Mouse (Mus musculus): Measurements from ENCODE around the gene Scn8a. TPM values are rescaled to one million over a fixed set of nuclear protein-coding genes. Genes with fewer than 3 reads are reported as not detected.

The Scn8a gene
- polyA plus RNA-seq, 1 experiment from 2014 or later: 19.0 TPM

DNA sequence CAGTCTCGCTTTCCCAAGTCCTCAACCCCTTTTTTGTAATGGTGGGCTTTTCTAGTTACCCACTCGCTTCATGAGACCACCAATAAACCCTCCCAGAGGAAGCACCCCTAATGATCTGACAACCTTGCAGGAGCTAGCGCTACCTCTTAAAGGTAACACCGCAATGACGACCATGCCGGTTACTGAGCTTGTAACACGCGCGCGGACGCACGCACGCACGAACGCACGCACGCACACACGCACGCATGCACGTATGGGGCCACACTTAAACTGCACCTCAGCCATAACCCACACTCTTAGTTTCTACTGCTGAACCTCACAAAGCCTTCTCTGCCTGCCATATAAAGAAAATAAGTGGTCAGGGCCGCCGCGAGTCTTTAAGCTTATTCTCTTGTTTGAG, 26.8 kb downstream of the Scn8a start:
- H3K4me2 ChIP-seq (ENCODE audit: low read length): no peak overlapping the region
- H3K9ac ChIP-seq (replicated peaks; ENCODE audit: low read length): no peak overlapping the region
- 0 out of 2 replicates have a peak, but pooled peaks cover 6% of the 10 kb centered on the region for H3K36me3 ChIP-seq (ENCODE audit: control insufficient read depth, insufficient read depth, low read length)
- peaks cover 2% of the 10 kb centered on the region; the same call in 1 of the 2 replicates for H3K4me1 ChIP-seq (ENCODE audit: control insufficient read depth, insufficient read depth, low read length)
- WGBS: 98% methylated on average over 23 of the region's 23 CpGs
- no peak overlapping the region for H3K4me3 ChIP-seq (replicated peaks; ENCODE audit: low read depth, low read length)
- DNase-seq: no peak
- H3K27ac ChIP-seq (replicated peaks; ENCODE audit: low read depth, low read length): no peak overlapping the region
- no peak for ATAC-seq (ENCODE audit: low FRiP score, low TSS enrichment)
- H3K9me3 ChIP-seq (ENCODE audit: control insufficient read depth, low read length): 0 out of 2 replicates have a peak, but pooled peaks cover 4% of the 10 kb centered on the region
- H3K27me3 ChIP-seq (ENCODE audit: control insufficient read depth, insufficient read depth, low read length): no peaks in the 10 kb centered on the region

DNA sequence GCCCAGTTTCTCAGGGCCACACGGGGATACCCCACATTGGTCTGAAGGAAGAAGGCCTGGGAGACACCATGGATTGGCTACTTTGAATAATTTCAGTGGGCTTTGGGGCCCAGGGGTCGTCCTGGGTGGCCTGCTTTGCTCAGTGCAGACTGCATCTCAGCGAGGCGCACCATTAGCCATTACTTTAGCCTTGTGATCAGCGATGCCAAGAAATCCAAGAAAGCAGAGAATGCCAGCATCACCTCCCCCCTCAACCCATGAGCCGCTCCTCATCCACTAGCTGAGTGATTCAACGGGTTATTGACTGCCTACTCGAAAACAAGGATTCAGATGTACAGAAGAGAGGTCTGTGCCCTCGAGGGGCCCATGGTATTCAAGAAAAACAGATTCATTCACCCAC, 34.2 kb downstream of the Scn8a start:
- Histone ChIP-seq H3K27ac (replicated peaks; ENCODE audit: low read depth, low read length) (no peak overlapping the region), H3K27me3 (ENCODE audit: control insufficient read depth, insufficient read depth, low read length) (no peaks in the 10 kb centered on the region), H3K9ac (replicated peaks; ENCODE audit: low read length) (no peak overlapping the region), H3K36me3 (ENCODE audit: control insufficient read depth, insufficient read depth, low read length) (0 out of 2 replicates have a peak, but pooled peaks cover 2% of the 10 kb centered on the region), H3K4me1 (ENCODE audit: control insufficient read depth, insufficient read depth, low read length) (no peaks in the 10 kb centered on the region), H3K4me2 (ENCODE audit: low read length) (no peak overlapping the region), H3K9me3 (ENCODE audit: control insufficient read depth, low read length) (no peaks in the 10 kb centered on the region), H3K4me3 (replicated peaks; ENCODE audit: low read depth, low read length) (no peak overlapping the region)
- DNase-seq (peak; percentile 21), ATAC-seq (ENCODE audit: low FRiP score, low TSS enrichment) (no peak)
- WGBS: 54% methylated on average over 9 of the region's 9 CpGs

DNA sequence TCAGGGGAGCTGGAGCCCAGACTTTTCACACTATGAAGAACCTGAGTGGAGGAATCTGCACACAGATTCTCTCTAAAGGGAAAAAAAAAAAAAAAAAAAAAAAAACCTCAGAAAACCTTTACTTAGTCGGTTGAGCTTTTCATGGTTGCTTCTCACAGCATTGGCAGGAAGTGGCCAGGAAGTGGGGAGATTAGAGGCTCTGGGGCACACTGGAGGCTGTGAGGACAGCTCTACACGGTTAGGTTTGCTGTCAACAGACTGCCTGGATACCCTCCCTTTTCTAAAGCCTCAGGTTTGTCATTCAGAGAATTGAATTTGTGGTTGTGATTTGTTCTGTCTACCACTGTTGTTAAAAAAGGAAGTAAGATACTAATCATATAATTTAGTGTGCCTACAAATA, 35.3 kb downstream of the Scn8a start:
- H3K4me3 ChIP-seq (replicated peaks; ENCODE audit: low read depth, low read length): no peak overlapping the region
- H3K36me3 ChIP-seq (ENCODE audit: control insufficient read depth, insufficient read depth, low read length): 0 out of 2 replicates have a peak, but pooled peaks cover 2% of the 10 kb centered on the region
- no peak for ATAC-seq (ENCODE audit: low FRiP score, low TSS enrichment)
- no peak overlapping the region for H3K9ac ChIP-seq (replicated peaks; ENCODE audit: low read length)
- WGBS: 29% methylated on average over 2 of the region's 2 CpGs
- H3K9me3 ChIP-seq (ENCODE audit: control insufficient read depth, low read length): no peaks in the 10 kb centered on the region
- no peak overlapping the region for H3K27ac ChIP-seq (replicated peaks; ENCODE audit: low read depth, low read length)
- no peak for DNase-seq
- no peaks in the 10 kb centered on the region for H3K27me3 ChIP-seq (ENCODE audit: control insufficient read depth, insufficient read depth, low read length)
- peaks cover 10% of the 10 kb centered on the region for H3K4me1 ChIP-seq (ENCODE audit: control insufficient read depth, insufficient read depth, low read length)
- no peak overlapping the region for H3K4me2 ChIP-seq (ENCODE audit: low read length)

DNA sequence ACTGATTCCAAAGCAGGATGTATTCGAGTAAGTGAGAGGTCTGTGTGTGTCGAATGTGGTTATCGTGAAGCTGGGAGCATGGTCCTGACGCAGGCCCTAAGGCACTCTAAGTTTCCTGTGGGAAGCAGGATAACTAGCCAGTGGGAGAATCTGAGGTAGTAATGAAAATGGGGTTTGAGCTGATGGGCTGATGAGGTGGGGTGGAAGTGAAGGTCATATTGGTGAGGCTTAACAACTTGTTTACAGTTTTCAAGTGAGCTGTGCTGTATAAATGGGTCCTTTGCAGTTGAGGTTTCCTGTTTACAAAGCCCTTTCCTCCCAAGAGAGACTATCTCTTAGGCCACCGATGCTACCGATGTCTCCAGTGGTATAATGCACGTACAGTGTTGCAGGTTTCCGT, 36.1 kb downstream of the Scn8a start:
- no peak overlapping the region for H3K27ac ChIP-seq (replicated peaks; ENCODE audit: low read depth, low read length)
- no peaks in the 10 kb centered on the region for H3K36me3 ChIP-seq (ENCODE audit: control insufficient read depth, insufficient read depth, low read length)
- WGBS: 85% methylated on average over 8 of the region's 8 CpGs
- no peaks in the 10 kb centered on the region for H3K9me3 ChIP-seq (ENCODE audit: control insufficient read depth, low read length)
- H3K27me3 ChIP-seq (ENCODE audit: control insufficient read depth, insufficient read depth, low read length): no peaks in the 10 kb centered on the region
- H3K4me1 ChIP-seq (ENCODE audit: control insufficient read depth, insufficient read depth, low read length): peaks cover 17% of the 10 kb centered on the region
- ATAC-seq (ENCODE audit: low FRiP score, low TSS enrichment) (no peak), DNase-seq (no peak)
- no peak overlapping the region for H3K9ac ChIP-seq (replicated peaks; ENCODE audit: low read length)
- no peak overlapping the region for H3K4me3 ChIP-seq (replicated peaks; ENCODE audit: low read depth, low read length)
- no peak overlapping the region for H3K4me2 ChIP-seq (ENCODE audit: low read length)

DNA sequence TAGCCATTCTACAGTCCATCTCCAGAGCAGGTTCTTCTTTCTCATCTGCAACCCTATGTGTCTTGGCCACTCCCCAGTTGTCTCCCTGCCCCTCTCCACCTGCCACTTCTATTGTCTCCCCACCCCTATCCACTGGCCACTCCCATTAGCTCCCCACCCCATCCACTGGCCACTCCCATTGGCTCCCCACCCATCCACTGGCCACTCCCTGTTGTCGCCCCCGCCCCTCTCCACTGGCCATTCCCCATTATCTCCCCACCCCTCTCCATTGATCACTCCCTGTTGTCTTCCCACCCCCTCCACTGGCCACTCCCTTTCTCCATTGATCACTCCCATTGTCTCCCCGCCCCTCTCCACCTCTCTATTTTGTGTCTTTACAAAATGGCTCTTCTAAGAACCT, 39.2 kb downstream of the Scn8a start:
- Histone ChIP-seq H3K9ac (replicated peaks; ENCODE audit: low read length) (no peak overlapping the region), H3K27ac (replicated peaks; ENCODE audit: low read depth, low read length) (peak overlapping the region; percentile 75), H3K36me3 (ENCODE audit: control insufficient read depth, insufficient read depth, low read length) (no peaks in the 10 kb centered on the region), H3K4me3 (replicated peaks; ENCODE audit: low read depth, low read length) (no peak overlapping the region), H3K27me3 (ENCODE audit: control insufficient read depth, insufficient read depth, low read length) (no peaks in the 10 kb centered on the region), H3K4me2 (ENCODE audit: low read length) (no peak overlapping the region), H3K4me1 (ENCODE audit: control insufficient read depth, insufficient read depth, low read length) (peaks cover 21% of the 10 kb centered on the region), H3K9me3 (ENCODE audit: control insufficient read depth, low read length) (no peaks in the 10 kb centered on the region)
- WGBS: 51% methylated on average over 3 of the region's 3 CpGs
- no peak for DNase-seq
- no peak for ATAC-seq (ENCODE audit: low FRiP score, low TSS enrichment)

DNA sequence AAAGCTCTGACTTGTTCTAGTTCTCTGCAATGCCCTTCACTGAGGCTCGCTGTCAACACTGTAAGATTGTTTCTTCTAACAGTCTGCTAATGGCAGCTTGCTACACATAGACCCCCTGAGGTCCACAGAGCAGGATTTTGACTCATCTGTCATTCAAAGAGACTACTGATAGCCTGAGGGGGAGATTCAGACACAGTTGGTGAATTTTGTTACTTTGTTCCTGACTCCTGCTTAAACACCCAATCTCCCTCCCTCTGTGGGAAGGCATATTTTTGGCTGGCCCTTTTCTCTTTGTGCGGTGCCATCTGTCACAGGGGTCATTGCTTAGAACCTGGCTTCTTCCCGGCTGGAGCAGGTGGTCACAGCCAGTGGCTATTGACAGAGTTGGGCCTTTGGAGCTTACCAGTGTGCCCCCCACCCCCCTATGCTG, 40.1 kb downstream of the Scn8a start:
- peaks cover 23% of the 10 kb centered on the region for H3K4me1 ChIP-seq (ENCODE audit: control insufficient read depth, insufficient read depth, low read length)
- ATAC-seq (ENCODE audit: low FRiP score, low TSS enrichment) (peak; percentile 67; the same call in 1 of the 2 replicates), DNase-seq (peak; percentile 82)
- peak overlapping the region; percentile 75 for H3K27ac ChIP-seq (replicated peaks; ENCODE audit: low read depth, low read length)
- H3K4me3 ChIP-seq (replicated peaks; ENCODE audit: low read depth, low read length): no peak overlapping the region
- no peaks in the 10 kb centered on the region for H3K36me3 ChIP-seq (ENCODE audit: control insufficient read depth, insufficient read depth, low read length)
- H3K27me3 ChIP-seq (ENCODE audit: control insufficient read depth, insufficient read depth, low read length): no peaks in the 10 kb centered on the region
- H3K4me2 ChIP-seq (ENCODE audit: low read length): no peak overlapping the region
- no peaks in the 10 kb centered on the region for H3K9me3 ChIP-seq (ENCODE audit: control insufficient read depth, low read length)
- WGBS: 3% methylated on average over 3 of the region's 3 CpGs
- no peak overlapping the region for H3K9ac ChIP-seq (replicated peaks; ENCODE audit: low read length)

DNA sequence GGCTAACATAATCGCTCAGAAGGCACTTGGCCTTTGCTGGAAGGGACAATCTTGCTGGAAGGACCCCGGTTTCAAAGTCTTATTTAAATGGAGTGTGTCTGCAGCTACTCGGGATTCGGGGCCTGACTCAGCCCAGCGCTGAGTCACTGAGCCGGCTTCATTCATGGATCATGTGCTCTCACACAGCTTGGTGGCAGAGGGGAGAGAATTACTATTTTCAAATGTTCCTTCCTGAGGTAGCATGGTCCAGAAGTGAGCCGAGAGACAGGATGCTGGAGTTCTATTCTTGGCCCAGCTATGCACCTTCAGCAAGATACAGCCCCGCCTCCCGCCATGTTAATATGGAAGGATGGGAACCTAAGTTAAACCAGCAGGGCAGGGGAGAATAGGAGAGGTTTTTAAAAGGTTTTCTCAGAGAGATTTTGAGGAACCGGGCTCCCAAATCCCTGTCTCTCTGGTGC, 40.8 kb downstream of the Scn8a start:
- Histone ChIP-seq H3K27me3 (ENCODE audit: control insufficient read depth, insufficient read depth, low read length) (no peaks in the 10 kb centered on the region), H3K4me1 (ENCODE audit: control insufficient read depth, insufficient read depth, low read length) (peaks cover 26% of the 10 kb centered on the region), H3K4me3 (replicated peaks; ENCODE audit: low read depth, low read length) (no peak overlapping the region), H3K27ac (replicated peaks; ENCODE audit: low read depth, low read length) (peak overlapping the region; percentile 75), H3K9me3 (ENCODE audit: control insufficient read depth, low read length) (no peaks in the 10 kb centered on the region), H3K9ac (replicated peaks; ENCODE audit: low read length) (no peak overlapping the region), H3K4me2 (ENCODE audit: low read length) (no peak overlapping the region), H3K36me3 (ENCODE audit: control insufficient read depth, insufficient read depth, low read length) (no peaks in the 10 kb centered on the region)
- ATAC-seq (ENCODE audit: low FRiP score, low TSS enrichment) (no peak), DNase-seq (peak; percentile 63)
- 32% methylated on average over 10 of the region's 10 CpGs for WGBS

DNA sequence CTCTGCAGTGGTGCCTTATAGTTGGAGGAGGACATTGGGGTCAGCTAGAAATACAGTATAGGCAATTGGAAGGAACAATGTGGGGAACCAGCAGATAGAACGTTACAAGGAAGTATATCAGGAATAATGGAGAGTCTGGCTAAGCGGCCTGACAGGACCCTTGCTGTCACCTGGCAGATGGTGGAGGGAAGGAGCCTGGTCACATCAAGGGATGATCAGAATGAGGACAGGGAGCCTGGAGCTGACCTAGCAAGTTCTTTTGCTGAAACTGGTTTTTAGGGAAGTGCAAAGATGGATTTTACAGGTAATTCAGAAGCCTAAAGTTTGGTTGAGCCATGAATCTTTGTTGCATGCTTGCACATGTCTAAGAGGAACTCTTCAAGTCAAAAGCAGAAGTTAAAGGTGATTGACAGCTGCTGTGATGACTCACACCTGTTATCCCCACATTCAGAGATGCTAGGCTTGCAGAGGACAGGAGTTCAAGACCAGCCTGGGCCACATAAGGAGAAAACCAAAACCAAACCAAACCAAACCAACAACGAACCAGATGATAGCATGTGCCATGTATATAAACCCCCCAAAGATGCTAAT, 43.1 kb downstream of the Scn8a start:
- peaks cover 26% of the 10 kb centered on the region for H3K4me1 ChIP-seq (ENCODE audit: control insufficient read depth, insufficient read depth, low read length)
- 90% methylated on average over 3 of the region's 3 CpGs for WGBS
- no peak overlapping the region for H3K4me2 ChIP-seq (ENCODE audit: low read length)
- no peak overlapping the region for H3K4me3 ChIP-seq (replicated peaks; ENCODE audit: low read depth, low read length)
- H3K27me3 ChIP-seq (ENCODE audit: control insufficient read depth, insufficient read depth, low read length): no peaks in the 10 kb centered on the region
- DNase-seq (no peak), ATAC-seq (ENCODE audit: low FRiP score, low TSS enrichment) (no peak)
- H3K9me3 ChIP-seq (ENCODE audit: control insufficient read depth, low read length): no peaks in the 10 kb centered on the region
- no peak overlapping the region for H3K9ac ChIP-seq (replicated peaks; ENCODE audit: low read length)
- H3K36me3 ChIP-seq (ENCODE audit: control insufficient read depth, insufficient read depth, low read length): no peaks in the 10 kb centered on the region
- H3K27ac ChIP-seq (replicated peaks; ENCODE audit: low read depth, low read length): no peak overlapping the region

DNA sequence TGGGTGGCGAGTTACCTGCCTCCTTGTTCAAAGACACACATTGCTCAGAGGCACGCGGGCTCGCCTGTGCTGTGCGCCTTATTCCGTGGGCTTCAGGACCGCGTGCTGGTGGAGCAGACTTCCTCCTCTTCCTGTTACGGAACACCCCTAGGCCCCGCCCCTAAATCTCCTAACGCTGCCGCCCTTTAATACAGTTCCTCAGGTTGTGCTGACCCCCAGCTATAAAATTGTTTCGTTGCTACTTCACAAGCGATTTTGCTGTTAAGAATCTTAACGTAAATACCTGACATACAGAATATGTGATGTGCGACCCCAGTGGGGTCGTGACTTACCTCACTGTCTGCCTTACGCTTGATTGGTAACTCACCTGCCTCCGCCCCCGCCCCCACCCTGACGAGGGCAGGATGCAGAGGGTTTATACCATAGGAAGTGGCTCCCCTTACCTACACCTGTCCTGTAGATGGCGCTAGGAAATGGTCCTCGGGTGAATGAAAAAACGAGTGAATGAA, 45.1 kb downstream of the Scn8a start:
- 7% methylated on average over 24 of the region's 24 CpGs for WGBS
- H3K4me3 ChIP-seq (replicated peaks; ENCODE audit: low read depth, low read length): peak overlapping the region; percentile 15
- no peaks in the 10 kb centered on the region for H3K9me3 ChIP-seq (ENCODE audit: control insufficient read depth, low read length)
- no peaks in the 10 kb centered on the region for H3K27me3 ChIP-seq (ENCODE audit: control insufficient read depth, insufficient read depth, low read length)
- ATAC-seq (ENCODE audit: low FRiP score, low TSS enrichment) (peak; percentile 62; the same call in 1 of the 2 replicates), DNase-seq (peak; percentile 76)
- H3K4me2 ChIP-seq (ENCODE audit: low read length): peak overlapping the region; percentile 54
- H3K4me1 ChIP-seq (ENCODE audit: control insufficient read depth, insufficient read depth, low read length): peaks cover 22% of the 10 kb centered on the region
- no peak overlapping the region for H3K27ac ChIP-seq (replicated peaks; ENCODE audit: low read depth, low read length)
- no peak overlapping the region; the same call in 1 of the 2 replicates for H3K9ac ChIP-seq (replicated peaks; ENCODE audit: low read length)
- H3K36me3 ChIP-seq (ENCODE audit: control insufficient read depth, insufficient read depth, low read length): no peaks in the 10 kb centered on the region
